Mouse (Mus musculus) megakaryocyte, embryonic 14.5 days (primary cell): Measurements from ENCODE around the gene Pdxdc1.

ENCODE experiments used
- FLI1 ChIP-seq: IDR thresholded peaks from 2 replicates; pipeline ENCODE4 v1.6.1; 2012; ENCODE audit warnings: low read length, inconsistent platforms, mixed read lengths
- GATA1 ChIP-seq: IDR thresholded peaks from 3 replicates; pipeline ENCODE4 v1.6.1; 2012; ENCODE audit warnings: mixed read lengths, low read length, inconsistent platforms, borderline replicate concordance

DNA sequence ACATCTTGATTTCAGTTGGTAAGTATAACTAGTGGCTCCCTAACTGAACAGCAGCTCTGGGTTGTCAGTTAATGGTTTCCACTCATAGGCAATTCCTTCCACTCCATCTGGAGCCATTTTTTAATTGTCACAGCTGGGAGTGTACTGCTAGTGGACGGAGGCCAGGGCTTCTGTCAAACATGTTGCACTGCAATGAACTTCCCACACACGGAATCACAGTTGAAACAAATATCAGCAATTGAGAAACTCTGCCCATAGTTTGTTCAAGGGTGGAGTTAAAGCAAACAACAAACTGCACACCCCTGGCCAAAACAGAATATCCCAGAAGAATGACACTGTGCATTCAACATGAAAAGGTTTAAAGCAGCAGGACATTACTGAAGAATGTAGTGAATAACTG lies 4.0 kb downstream of the Pdxdc1 start:
- TF ChIP-seq GATA1 (no peak), FLI1 (no peak)
